ENCODE assay signal across 10 mouse cellular contexts in the genomic region with DNA sequence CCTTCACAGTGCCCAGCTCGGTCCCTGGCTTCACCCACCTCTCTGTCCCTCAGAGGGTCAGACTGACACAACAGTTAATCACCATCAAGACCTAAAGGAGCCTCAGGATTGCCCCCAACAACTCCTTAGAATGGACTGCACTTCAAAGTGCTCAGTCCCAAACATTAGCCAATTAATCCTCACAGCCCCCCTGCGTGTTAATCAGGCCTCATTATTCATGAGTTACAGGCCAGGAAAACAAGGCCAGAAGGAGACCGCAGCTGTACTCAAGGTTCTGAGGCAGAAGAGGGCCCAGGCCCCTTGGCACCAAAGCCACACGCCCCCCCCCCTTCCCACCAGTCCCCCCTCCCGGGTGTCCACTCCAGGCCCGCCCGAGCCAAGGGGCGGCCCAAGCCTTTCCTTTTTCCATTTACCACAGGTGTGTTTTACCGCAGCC.
DNase-seq lines count a peak whose midpoint lies in the region; ATAC-seq lines count a peak whose summit lies in the region.
"Had no signal": no experiment of that assay in that cellular context is flagged by ENCODE, and none has a peak within 500 bp of the region (broad histone marks: within the 10 kb centered on the region; RNA-seq: fewer than 3 reads in every experiment).

No protein-coding gene starts in this region.

- H3K9me3 ChIP-seq in neural tube, embryonic 11.5 days (ENCODE audit: control insufficient read depth, low read length) = no peaks in the 10 kb centered on the region
- H3K9me3 ChIP-seq in neural tube, embryonic 15.5 days (replicated peaks) = no peaks in the 10 kb centered on the region
- no peaks in the 10 kb centered on the region for H3K9me3 ChIP-seq in forebrain, embryonic 16.5 days (ENCODE audit: control insufficient read depth, low read length)
- no peaks in the 10 kb centered on the region for H3K9me3 ChIP-seq in limb, embryonic 11.5 days (ENCODE audit: control insufficient read depth, low read length)

- H3K4me3 ChIP-seq in neural tube, embryonic 11.5 days (ENCODE audit: low read depth, low read length) = no peak overlapping the region
- H3K4me3 ChIP-seq in neural tube, embryonic 15.5 days (replicated peaks) = no peak overlapping the region
- no peak overlapping the region for H3K4me3 ChIP-seq in forebrain, embryonic 16.5 days (replicated peaks; ENCODE audit: low read length)
- no peak overlapping the region for H3K4me3 ChIP-seq in limb, embryonic 11.5 days (ENCODE audit: low read depth, low read length)

- DNase-seq in neural tube, embryonic 11.5 days (ENCODE audit: low spot score) = no peak
- DNase-seq in limb, embryonic 11.5 days (ENCODE audit: low spot score) = peak; percentile 39
- peak; percentile 82 for DNase-seq in retina, postnatal 1 day
- DNase-seq in testis, postnatal 14 days (ENCODE audit: low spot score) = no peak
- no peak for DNase-seq in right cerebral cortex, postnatal 14 days
- DNase-seq: adrenal gland, postnatal 10 days; heart, postnatal 10 days; kidney, adult 18-20 months had no signal

- H3K27ac ChIP-seq in neural tube, embryonic 11.5 days (ENCODE audit: low read depth, low read length) = no peak overlapping the region
- no peak overlapping the region for H3K27ac ChIP-seq in neural tube, embryonic 15.5 days (replicated peaks)
- no peak overlapping the region for H3K27ac ChIP-seq in forebrain, embryonic 16.5 days (ENCODE audit: low read length)
- H3K27ac ChIP-seq in limb, embryonic 11.5 days (replicated peaks; ENCODE audit: low read depth, low read length) = peak overlapping the region; percentile 68

- WGBS in neural tube, embryonic 11.5 days = 12% methylated on average over 9 of the region's 9 CpGs
- 20% methylated on average over 9 of the region's 9 CpGs for WGBS in neural tube, embryonic 15.5 days
- 3% methylated on average over 9 of the region's 9 CpGs for WGBS in forebrain, embryonic 16.5 days
- 9% methylated on average over 9 of the region's 9 CpGs for WGBS in limb, embryonic 11.5 days

- no peak overlapping the region for H3K4me2 ChIP-seq in neural tube, embryonic 11.5 days (ENCODE audit: low read depth)
- no peak overlapping the region for H3K4me2 ChIP-seq in neural tube, embryonic 15.5 days
- H3K4me2 ChIP-seq in forebrain, embryonic 16.5 days (ENCODE audit: low read length) = no peak overlapping the region
- no peak overlapping the region for H3K4me2 ChIP-seq in limb, embryonic 11.5 days (ENCODE audit: low read depth, severe bottlenecking)

- H3K9ac ChIP-seq in neural tube, embryonic 11.5 days (ENCODE audit: low read length) = no peak overlapping the region
- H3K9ac ChIP-seq in neural tube, embryonic 15.5 days (replicated peaks) = no peak overlapping the region
- no peak overlapping the region for H3K9ac ChIP-seq in forebrain, embryonic 16.5 days (replicated peaks; ENCODE audit: low read depth, low read length)
- H3K9ac ChIP-seq in limb, embryonic 11.5 days (ENCODE audit: low read length) = no peak overlapping the region

- ATAC-seq in neural tube, embryonic 11.5 days (ENCODE audit: insufficient read depth, low FRiP score, low TSS enrichment) = peak; percentile 20; the same call in 1 of the 2 replicates
- no peak for ATAC-seq in neural tube, embryonic 15.5 days (ENCODE audit: low FRiP score)
- peak; percentile 86 for ATAC-seq in forebrain, embryonic 16.5 days
- peak; percentile 70 for ATAC-seq in limb, embryonic 11.5 days (ENCODE audit: insufficient number of reproducible peaks, low FRiP score, low TSS enrichment, low read depth)

- H3K27me3 ChIP-seq in neural tube, embryonic 11.5 days (ENCODE audit: control insufficient read depth, insufficient read depth, low read length) = no peaks in the 10 kb centered on the region
- H3K27me3 ChIP-seq in neural tube, embryonic 15.5 days (replicated peaks) = no peaks in the 10 kb centered on the region
- H3K27me3 ChIP-seq in forebrain, embryonic 16.5 days (replicated peaks; ENCODE audit: control insufficient read depth, insufficient read depth, low read length) = no peaks in the 10 kb centered on the region
- no peaks in the 10 kb centered on the region for H3K27me3 ChIP-seq in limb, embryonic 11.5 days (ENCODE audit: control insufficient read depth, insufficient read depth, low read length)

- no peaks in the 10 kb centered on the region for H3K4me1 ChIP-seq in neural tube, embryonic 11.5 days (ENCODE audit: control insufficient read depth, insufficient read depth, low read length)
- peaks cover 4% of the 10 kb centered on the region; the same call in 1 of the 2 replicates for H3K4me1 ChIP-seq in neural tube, embryonic 15.5 days
- H3K4me1 ChIP-seq in forebrain, embryonic 16.5 days (replicated peaks; ENCODE audit: control insufficient read depth, insufficient read depth, low read length) = peaks cover 8% of the 10 kb centered on the region; the same call in 1 of the 2 replicates
- H3K4me1 ChIP-seq in limb, embryonic 11.5 days (ENCODE audit: control insufficient read depth, insufficient read depth, low read length) = peaks cover 6% of the 10 kb centered on the region

- H3K36me3 ChIP-seq in neural tube, embryonic 11.5 days (ENCODE audit: control insufficient read depth, insufficient read depth, low read length) = no peaks in the 10 kb centered on the region
- H3K36me3 ChIP-seq in neural tube, embryonic 15.5 days = no peaks in the 10 kb centered on the region
- H3K36me3 ChIP-seq in forebrain, embryonic 16.5 days (ENCODE audit: control insufficient read depth, insufficient read depth) = no peaks in the 10 kb centered on the region
- H3K36me3 ChIP-seq in limb, embryonic 11.5 days (ENCODE audit: control insufficient read depth, insufficient read depth, low read length) = no peaks in the 10 kb centered on the region

Comparison
In these comparisons a context has a peak if more than half of its experiments do, and no peak if none do; other contexts are left out.
1. DNase-seq: peak in limb, embryonic 11.5 days (single experiment) and retina, postnatal 1 day (single experiment); none in neural tube, embryonic 11.5 days (single experiment), testis, postnatal 14 days (single experiment) and right cerebral cortex, postnatal 14 days (single experiment).